Mouse (Mus musculus) hindbrain, embryonic 11.5 days (tissue): ENCODE results near the gene Cpb2. TPM values are rescaled to one million over a fixed set of nuclear protein-coding genes. Genes with fewer than 3 reads are reported as not detected.

Source experiments
- ATAC-seq: fragments of 200-750 bp; cut with Nextera tagmentation; 2 replicates; pipeline ENCODE4 v1.8.0; 2017; ENCODE audit warnings: mild to moderate bottlenecking, moderate TSS enrichment, moderate library complexity; ENCODE audit not compliant: low FRiP score
- DNase-seq: peaks from one replicate; pipeline ENCODE4 v3.0.0-alpha.2; 2015; ENCODE audit warnings: low spot score
- H3K27ac ChIP-seq: fragments of 300-500 bp; sonication (generic); 2 replicates; pipeline ENCODE4 v1.5.1; 2014; ENCODE audit warnings: mild to moderate bottlenecking, low read depth, low read length
- H3K27me3 ChIP-seq: fragments of 300-500 bp; sonication (generic); 2 replicates; pipeline ENCODE4 v1.6.1; 2014; ENCODE audit warnings: mild to moderate bottlenecking, low read length, moderate library complexity, mixed read lengths; ENCODE audit not compliant: control insufficient read depth, insufficient read depth
- H3K36me3 ChIP-seq: fragments of 300-500 bp; sonication (generic); 2 replicates; pipeline ENCODE4 v1.6.1; 2014; ENCODE audit warnings: mild to moderate bottlenecking, low read length, moderate library complexity, mixed read lengths; ENCODE audit not compliant: control insufficient read depth, insufficient read depth
- H3K4me1 ChIP-seq: fragments of 300-500 bp; sonication (generic); replicated peaks from 2 replicates; pipeline ENCODE4 v1.6.1; 2014; ENCODE audit warnings: low read length, mixed read lengths; ENCODE audit not compliant: control insufficient read depth, insufficient read depth
- H3K4me2 ChIP-seq: fragments of 300-500 bp; sonication (generic); replicated peaks from 2 replicates; pipeline ENCODE4 v1.6.1; 2014; ENCODE audit warnings: mild to moderate bottlenecking, low read depth, low read length
- H3K4me3 ChIP-seq: fragments of 300-500 bp; sonication (generic); 2 replicates; pipeline ENCODE4 v1.5.1; 2014; ENCODE audit warnings: low read depth, low read length
- H3K9ac ChIP-seq: fragments of 300-500 bp; sonication (generic); 2 replicates; pipeline ENCODE4 v1.6.1; 2014; ENCODE audit warnings: low read depth, low read length
- H3K9me3 ChIP-seq: fragments of 300-500 bp; sonication (generic); 2 replicates; pipeline ENCODE4 v1.6.1; 2016; ENCODE audit warnings: low read length; ENCODE audit not compliant: control insufficient read depth
- WGBS: fragments of 180-500 bp; shearing (Covaris S2); extraction: QIAGEN DNeasy Blood & Tissue Kit; methylation state at CpG from one replicate; pipeline ENCODE4 v1.1.7; 2014; 5-methylcytosine and 5-hydroxymethylcytosine counted together
- polyA plus RNA-seq: library from polyadenylated mRNA; unstranded; fragments of >200 nt; fragmentation: Nextera tagmentation; extraction: Ambion mirVana; gene quantifications from 2 replicates; pipeline ENCODE4 v1.2.1, GENCODE M21; 2014

Gene Cpb2
- polyA plus RNA-seq, 1 experiment from 2014 or later, result not detected

- no peaks in the 10 kb centered on the region for H3K27me3 ChIP-seq
- H3K9ac ChIP-seq, result no peak overlapping the region
- no peaks in the 10 kb centered on the region for H3K36me3 ChIP-seq
- H3K4me2 ChIP-seq, result no peak overlapping the region
- H3K9me3 ChIP-seq, result no peaks in the 10 kb centered on the region
- DNase-seq (peak; percentile 7), ATAC-seq (no peak)
- H3K27ac ChIP-seq, result peak overlapping the region; percentile 20; the same call in 1 of the 2 replicates
- no peaks in the 10 kb centered on the region for H3K4me1 ChIP-seq
- 89% methylated on average over 4 of the region's 4 CpGs for WGBS
- H3K4me3 ChIP-seq, result no peak overlapping the region
These were observed 5.5 kb upstream of the Cpb2 start for GRCm38 (mm10) chr14:75236636-75237003.

- Histone ChIP-seq H3K36me3 (no peaks in the 10 kb centered on the region), H3K4me2 (no peak overlapping the region), H3K27ac (no peak overlapping the region), H3K4me1 (no peaks in the 10 kb centered on the region), H3K9me3 (no peaks in the 10 kb centered on the region), H3K9ac (no peak overlapping the region), H3K4me3 (no peak overlapping the region), H3K27me3 (no peaks in the 10 kb centered on the region)
- WGBS, result 86% methylated on average over 8 of the region's 8 CpGs
- ATAC-seq, result no peak
- DNase-seq, result no peak
These were observed 5.0 kb upstream of the Cpb2 start for GRCm38 (mm10) chr14:75237096-75237495.

GRCm38 (mm10) chr14:75238054-75238692, 3.9 kb upstream of the Cpb2 start:
- no peaks in the 10 kb centered on the region for H3K9me3 ChIP-seq
- no peak overlapping the region for H3K27ac ChIP-seq
- no peak overlapping the region for H3K4me3 ChIP-seq
- no peaks in the 10 kb centered on the region for H3K36me3 ChIP-seq
- no peaks in the 10 kb centered on the region for H3K4me1 ChIP-seq
- no peaks in the 10 kb centered on the region for H3K27me3 ChIP-seq
- ATAC-seq, result no peak
- no peak overlapping the region for H3K4me2 ChIP-seq
- H3K9ac ChIP-seq, result no peak overlapping the region
- no peak for DNase-seq
- WGBS, result 86% methylated on average over 6 of the region's 6 CpGs

GRCm38 (mm10) chr14:75246024-75247000, 4.2 kb downstream of the Cpb2 start:
- no peaks in the 10 kb centered on the region for H3K4me1 ChIP-seq
- ATAC-seq (no peak), DNase-seq (no peak)
- H3K27ac ChIP-seq, result no peak overlapping the region
- H3K4me3 ChIP-seq, result no peak overlapping the region
- 87% methylated on average over 11 of the region's 11 CpGs for WGBS
- H3K9ac ChIP-seq, result no peak overlapping the region
- H3K36me3 ChIP-seq, result no peaks in the 10 kb centered on the region
- no peaks in the 10 kb centered on the region for H3K27me3 ChIP-seq
- no peak overlapping the region for H3K4me2 ChIP-seq
- no peaks in the 10 kb centered on the region for H3K9me3 ChIP-seq

- no peaks in the 10 kb centered on the region for H3K27me3 ChIP-seq
- H3K9me3 ChIP-seq, result no peaks in the 10 kb centered on the region
- H3K4me2 ChIP-seq, result no peak overlapping the region
- DNase-seq (no peak), ATAC-seq (no peak)
- H3K27ac ChIP-seq, result no peak overlapping the region
- H3K4me3 ChIP-seq, result no peak overlapping the region
- 89% methylated on average over 3 of the region's 3 CpGs for WGBS
- H3K36me3 ChIP-seq, result no peaks in the 10 kb centered on the region
- no peak overlapping the region for H3K9ac ChIP-seq
- H3K4me1 ChIP-seq, result no peaks in the 10 kb centered on the region
These were observed 8.3 kb downstream of the Cpb2 start for GRCm38 (mm10) chr14:75250432-75250831.

GRCm38 (mm10) chr14:75256521-75256920, 14.4 kb downstream of the Cpb2 start:
- H3K4me2 ChIP-seq, result no peak overlapping the region
- H3K27me3 ChIP-seq, result no peaks in the 10 kb centered on the region
- H3K9ac ChIP-seq, result no peak overlapping the region
- H3K4me1 ChIP-seq, result no peaks in the 10 kb centered on the region
- H3K27ac ChIP-seq, result no peak overlapping the region
- 50% methylated on average over 5 of the region's 5 CpGs for WGBS
- ATAC-seq (no peak), DNase-seq (peak; percentile 17)
- no peaks in the 10 kb centered on the region for H3K36me3 ChIP-seq
- no peak overlapping the region for H3K4me3 ChIP-seq
- no peaks in the 10 kb centered on the region for H3K9me3 ChIP-seq

- ATAC-seq (no peak), DNase-seq (no peak)
- Histone ChIP-seq H3K4me3 (no peak overlapping the region), H3K9me3 (no peaks in the 10 kb centered on the region), H3K36me3 (no peaks in the 10 kb centered on the region), H3K9ac (no peak overlapping the region), H3K4me1 (no peaks in the 10 kb centered on the region), H3K4me2 (no peak overlapping the region), H3K27me3 (no peaks in the 10 kb centered on the region), H3K27ac (no peak overlapping the region)
- WGBS, result 90% methylated on average over 5 of the region's 5 CpGs
These were observed 27.4 kb downstream of the Cpb2 start for GRCm38 (mm10) chr14:75269531-75269930.

- H3K4me2 ChIP-seq, result no peak overlapping the region
- H3K27ac ChIP-seq, result no peak overlapping the region
- no peak overlapping the region for H3K4me3 ChIP-seq
- no peaks in the 10 kb centered on the region for H3K36me3 ChIP-seq
- WGBS, result 90% methylated on average over 6 of the region's 6 CpGs
- H3K27me3 ChIP-seq, result no peaks in the 10 kb centered on the region
- DNase-seq (no peak), ATAC-seq (no peak)
- no peak overlapping the region for H3K9ac ChIP-seq
- H3K9me3 ChIP-seq, result no peaks in the 10 kb centered on the region
- H3K4me1 ChIP-seq, result no peaks in the 10 kb centered on the region
These were observed 37.6 kb downstream of the Cpb2 start for GRCm38 (mm10) chr14:75279716-75280115.

- WGBS, result 81% methylated on average over 5 of the region's 5 CpGs
- no peak overlapping the region for H3K27ac ChIP-seq
- H3K4me3 ChIP-seq, result no peak overlapping the region
- no peaks in the 10 kb centered on the region for H3K9me3 ChIP-seq
- H3K36me3 ChIP-seq, result no peaks in the 10 kb centered on the region
- no peak overlapping the region for H3K4me2 ChIP-seq
- no peak for DNase-seq
- H3K4me1 ChIP-seq, result no peaks in the 10 kb centered on the region
- no peaks in the 10 kb centered on the region for H3K27me3 ChIP-seq
- no peak overlapping the region for H3K9ac ChIP-seq
- ATAC-seq, result no peak
These were observed 38.3 kb downstream of the Cpb2 start for GRCm38 (mm10) chr14:75280406-75280805.
